Mouse (Mus musculus): ENCODE data around the gene Olfr983.

The Olfr983 gene

GRCm38 (mm10) chr9:40093495-40093894 is at the start of gene Olfr983:
Olfr983 (minus strand) TSS chr9:40093595.
- DNase-seq (ENCODE audit: low spot score), result no peak

DNA sequence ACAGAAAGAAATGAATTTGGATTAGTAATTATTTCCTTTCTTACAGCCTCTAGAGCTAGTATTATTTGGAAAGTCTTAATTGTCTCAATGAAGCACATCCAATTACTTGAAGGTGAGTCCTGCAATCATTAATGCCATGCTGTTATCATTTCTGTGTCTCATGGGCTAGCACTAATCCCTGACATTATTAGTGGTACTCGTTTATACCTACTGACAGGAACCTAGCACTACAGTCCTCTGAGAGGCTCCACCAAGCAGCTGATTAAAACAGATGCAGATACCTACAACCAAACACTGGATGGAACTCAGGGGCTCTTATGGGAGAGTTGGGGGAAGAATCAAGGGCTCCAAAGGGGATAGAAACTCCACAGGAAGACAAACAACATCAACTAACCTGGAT is 48.1 kb upstream of the Olfr983 start:
- DNase-seq (ENCODE audit: low spot score), result no peak

DNA sequence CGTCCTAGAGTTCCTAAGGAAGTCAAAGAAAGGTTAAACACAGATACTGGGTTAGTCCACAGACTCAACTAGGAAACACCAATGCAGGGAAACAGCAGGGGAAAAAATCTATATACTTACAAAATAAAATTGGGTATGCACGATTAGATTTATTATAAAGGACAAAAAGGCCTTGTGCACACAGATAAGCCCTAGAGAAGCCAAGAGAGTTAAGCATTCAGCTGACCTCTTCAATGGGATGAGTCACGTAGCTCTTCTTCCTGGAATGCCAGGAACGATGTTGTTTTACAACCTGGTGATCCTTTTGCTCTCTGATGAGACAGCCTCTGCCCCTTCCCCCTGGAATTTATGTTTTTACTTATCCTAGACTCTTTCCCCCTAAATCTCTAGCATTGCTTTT is 46.1 kb upstream of the Olfr983 start:
- DNase-seq (ENCODE audit: low spot score), result no peak

GRCm38 (mm10) chr9:40136987-40137688 is 43.7 kb upstream of the Olfr983 start:
- no peak for DNase-seq (ENCODE audit: low spot score)

- no peak for DNase-seq (ENCODE audit: low spot score)
These were observed 37.2 kb upstream of the Olfr983 start for GRCm38 (mm10) chr9:40130556-40130955.

DNA sequence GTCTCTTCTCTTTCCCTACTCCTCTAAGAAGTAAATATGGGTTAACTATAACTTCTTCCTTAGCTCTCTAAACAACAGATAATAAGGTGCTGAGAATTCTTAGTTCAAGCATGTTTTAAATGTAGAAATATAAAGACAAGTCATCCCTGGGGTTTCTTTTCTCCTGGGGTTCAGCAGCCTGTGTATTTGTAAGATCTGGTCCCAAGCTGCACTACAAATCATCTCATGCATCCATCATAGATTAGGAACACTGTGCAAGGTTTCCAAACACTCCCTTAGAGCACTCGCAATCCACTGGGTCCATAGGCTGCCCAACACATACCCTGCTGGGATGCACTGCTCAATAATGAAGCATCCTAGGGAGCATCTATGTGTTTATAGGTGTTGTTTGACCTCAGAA is 36.7 kb upstream of the Olfr983 start, which contains the start of gene Olfr985:
Gene Olfr985, minus strand, starts transcription at position 101 of the 400 bp plus-strand sequence.
- no peak for DNase-seq (ENCODE audit: low spot score)

DNA sequence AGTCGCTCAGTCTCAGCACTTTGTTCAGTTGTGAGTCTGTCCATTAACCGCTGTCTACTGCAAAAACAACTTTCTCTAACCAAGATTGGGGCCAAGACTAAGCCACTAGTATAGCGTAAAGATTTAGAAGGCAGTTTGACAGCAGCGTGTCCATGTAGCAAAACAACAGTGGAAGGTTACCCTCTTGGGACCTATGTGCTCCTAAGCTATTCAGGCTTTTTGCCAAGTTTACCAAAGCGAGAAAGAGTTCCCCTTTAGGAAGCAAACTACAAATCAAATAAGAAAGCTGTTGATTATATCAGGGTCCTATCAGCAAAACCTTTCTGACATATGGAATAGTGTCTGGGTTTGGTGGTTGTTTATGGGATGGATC is 23.9 kb upstream of the Olfr983 start:
- no peak for DNase-seq (ENCODE audit: low spot score)

GRCm38 (mm10) chr9:40116645-40117286 is 23.4 kb upstream of the Olfr983 start:
- DNase-seq (ENCODE audit: low spot score), result no peak

GRCm38 (mm10) chr9:40114106-40114505 is 20.7 kb upstream of the Olfr983 start, which contains the start of gene Olfr984:
Olfr984 (minus strand) TSS chr9:40114206.
- DNase-seq (ENCODE audit: low spot score), result no peak

- DNase-seq (ENCODE audit: low spot score), result no peak
These were observed 1.4 kb upstream of the Olfr983 start for GRCm38 (mm10) chr9:40094769-40095168.

DNA sequence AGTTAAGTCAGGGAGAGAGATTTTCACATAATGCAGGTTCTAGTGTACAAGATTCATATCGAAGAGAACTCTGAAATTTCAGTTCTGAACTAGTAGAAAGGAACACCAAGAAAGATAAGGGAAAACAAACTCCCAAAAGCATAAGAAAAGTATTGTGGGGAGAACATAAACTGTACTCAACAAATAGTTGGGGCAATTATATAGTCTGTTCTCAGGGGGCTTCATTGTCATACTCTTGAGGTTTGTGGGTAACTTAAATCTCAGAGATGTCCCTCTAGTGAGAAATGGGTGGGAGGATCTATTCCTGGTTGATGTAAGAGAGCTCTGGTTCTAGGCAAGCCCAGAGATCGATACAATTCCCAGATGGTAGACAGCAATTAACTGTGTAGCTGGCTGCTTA is 19.9 kb downstream of the Olfr983 start, which contains the start of gene Olfr982:
Gene Olfr982, plus strand, starts transcription at position 301 of the 400 bp plus-strand sequence.
- DNase-seq (ENCODE audit: low spot score), result no peak

DNA sequence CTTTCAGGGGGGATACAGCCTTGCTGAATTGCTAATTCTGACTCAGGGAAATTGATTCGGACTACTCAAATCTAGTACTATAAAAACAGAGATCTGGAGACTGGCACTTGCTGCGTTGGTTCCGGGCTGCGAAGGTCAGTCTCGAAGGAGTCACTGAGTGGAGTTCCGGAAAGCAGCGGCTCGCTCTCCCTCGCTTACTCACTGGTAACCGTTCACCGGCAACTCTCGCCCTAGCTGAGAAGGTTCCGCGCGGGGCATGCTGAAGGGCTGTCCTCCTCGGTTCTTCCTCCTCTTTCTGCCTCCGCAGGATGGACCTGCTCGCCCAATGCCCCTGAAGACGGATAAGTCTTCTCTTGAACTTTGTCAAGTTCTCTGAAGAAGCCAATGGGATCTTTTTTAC is 43.3 kb downstream of the Olfr983 start:
- DNase-seq (ENCODE audit: low spot score), result no peak
